Comparison of ENCODE assay signal across 23 mouse cellular contexts in the genomic region with DNA sequence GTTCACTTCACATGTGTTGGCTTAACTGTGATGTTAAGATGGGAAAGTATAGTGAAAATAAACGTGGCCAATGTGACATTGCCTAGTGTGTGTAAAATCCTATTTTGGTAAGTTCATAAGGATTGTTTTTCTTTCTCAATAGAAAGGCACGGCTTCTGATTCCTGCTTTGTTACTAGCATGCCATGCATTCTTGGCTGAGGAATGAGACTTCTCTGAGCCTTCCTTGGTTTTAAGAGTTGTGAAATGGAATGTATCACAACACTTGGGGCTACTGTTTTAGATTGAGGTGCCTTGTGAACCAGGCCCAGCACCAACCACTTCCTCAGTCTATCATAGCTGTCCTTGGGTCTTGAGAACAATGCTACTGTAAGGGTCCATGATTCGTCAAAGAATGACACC.
DNase-seq lines count a peak whose midpoint lies in the region; ATAC-seq and TF ChIP-seq lines count a peak whose summit lies in the region.
"Had no signal": no experiment of that assay in that cellular context is flagged by ENCODE, and none has a peak within 500 bp of the region (broad histone marks: within the 10 kb centered on the region; RNA-seq: fewer than 3 reads in every experiment).

No protein-coding gene starts in this region.

- POLR2A ChIA-PET in Patski (lab: Charles Lee): no interaction called here

- H3K9me3 ChIP-seq in kidney, embryonic 14.5 days (ENCODE audit: control insufficient read depth, low read length): no peaks in the 10 kb centered on the region; the same call in 1 of the 2 replicates

- H3K4me2 ChIP-seq in kidney, embryonic 14.5 days (replicated peaks; ENCODE audit: low read depth, low read length): no peak overlapping the region

- no peaks in the 10 kb centered on the region for H3K4me1 ChIP-seq in kidney, embryonic 14.5 days (ENCODE audit: control insufficient read depth, insufficient read depth, low read length)

- DNase-seq in Muller cell, postnatal 12 days (ENCODE audit: inconsistent ontology term): peak; percentile 47
- peak; percentile 10 for DNase-seq in Patski (ENCODE audit: low read depth, low spot score)
- peak; percentile 55 for DNase-seq in R1 (ENCODE audit: low read depth, low spot score)
- no peak for DNase-seq in cerebellum, postnatal 4 days (ENCODE audit: low spot score in 2 of 2)
- no peak for DNase-seq in heart, adult 18-20 months
- DNase-seq: adrenal gland, adult 2 months; adrenal gland, adult 8-10 months; adrenal gland, postnatal 10 days; adrenal gland, postnatal 14 days; adrenal gland, postnatal 25 days; adrenal gland, postnatal 36 days; B cell, adult 2 months; cerebellum, adult 11 months; cerebellum, adult 11-12 months; cerebellum, adult 18-20 months; cerebellum, adult 2 months; cerebellum, adult 8-10 months; cerebellum, adult 9-10 months had no signal

- no peak for TF ChIP-seq CTCF in Patski (IDR thresholded peaks at IDR 0.05)

- H3K4me3 ChIP-seq in kidney, embryonic 14.5 days (ENCODE audit: low read length): no peak overlapping the region

- no peaks in the 10 kb centered on the region for H3K36me3 ChIP-seq in kidney, embryonic 14.5 days (ENCODE audit: control insufficient read depth, insufficient read depth, low read length)
- H3K36me3 ChIP-seq: G1E had no signal

- 65% methylated on average over 3 of the region's 3 CpGs for WGBS in kidney, embryonic 14.5 days

- no peaks in the 10 kb centered on the region for H3K27me3 ChIP-seq in Patski
- no peaks in the 10 kb centered on the region for H3K27me3 ChIP-seq in kidney, embryonic 14.5 days (ENCODE audit: control insufficient read depth, insufficient read depth, low read length)
- H3K27me3 ChIP-seq: CH12.LX had no signal

- CTCF ChIA-PET in Patski (lab: Charles Lee): no interaction called here

- in situ Hi-C loops in Patski (cut with MboI; ENCODE audit: low pct_unique_long_range_greater_than_20kb): no loop called here

- no peak overlapping the region for H3K27ac ChIP-seq in kidney, embryonic 14.5 days (ENCODE audit: low read depth, low read length)

- ATAC-seq in Patski: peak; percentile 79
- ATAC-seq in kidney, embryonic 14.5 days (ENCODE audit: low FRiP score, low TSS enrichment): no peak
- ATAC-seq: activated CD4-positive, CD25-positive, alpha-beta regulatory T cell, adult 4 months; CD4-positive, CD25-positive, alpha-beta regulatory T cell, adult 4 months had no signal

- no peak overlapping the region for H3K9ac ChIP-seq in kidney, embryonic 14.5 days (ENCODE audit: low read depth, low read length)

Comparison
In these comparisons a context has a peak if more than half of its experiments do, and no peak if none do; other contexts are left out.
1. DNase-seq: peak in Muller cell, postnatal 12 days (single experiment), Patski (single experiment) and R1 (single experiment); none in cerebellum, postnatal 4 days (0 of 2) and heart, adult 18-20 months (0 of 2).